Mouse (Mus musculus): ENCODE results near the gene Ssxb2. TPM values are rescaled to one million over a fixed set of nuclear protein-coding genes. Genes with fewer than 3 reads are reported as not detected.
"Not testable (repeated sequence)": the region's sequence is repeated elsewhere in the genome, so short reads cannot be mapped to it uniquely, and the experiment has no call there.

Gene Ssxb2
- polyA plus RNA-seq (2015; fragmentation: Nextera tagmentation; extraction: Ambion mirVana): not detected in 2 replicates

DNA sequence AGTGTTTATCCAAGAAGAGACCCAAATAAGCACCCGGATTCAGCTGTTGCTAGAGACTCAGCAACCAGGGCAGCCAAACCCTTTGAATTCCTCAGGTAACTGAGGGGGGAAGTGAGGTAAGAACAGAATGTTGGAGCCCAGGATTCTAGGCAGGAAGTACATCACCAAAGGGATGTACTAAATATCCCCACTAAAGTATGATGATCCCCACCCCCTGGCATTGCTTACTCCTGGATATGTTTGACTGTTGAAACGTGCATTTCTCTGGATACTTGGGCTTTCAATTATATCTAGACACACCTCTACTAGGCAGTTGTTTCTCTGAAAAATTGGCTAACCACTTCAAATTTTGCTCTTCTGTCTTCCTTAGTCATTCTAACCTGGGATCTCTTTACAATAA is at the start of gene Ssxb2:
Gene Ssxb2 (minus strand): TSS at position 101 of the 400 bp plus-strand sequence.
- not testable (repeated sequence) for H3K27ac ChIP-seq (replicated peaks); H3K4me2 ChIP-seq; H3K9ac ChIP-seq; H3K9me3 ChIP-seq; H3K36me3 ChIP-seq; H3K27me3 ChIP-seq; H3K4me3 ChIP-seq; ATAC-seq (ENCODE audit: low FRiP score, low read depth); H3K4me1 ChIP-seq (replicated peaks)
- 52% methylated on average over 2 of the region's 2 CpGs for WGBS

DNA sequence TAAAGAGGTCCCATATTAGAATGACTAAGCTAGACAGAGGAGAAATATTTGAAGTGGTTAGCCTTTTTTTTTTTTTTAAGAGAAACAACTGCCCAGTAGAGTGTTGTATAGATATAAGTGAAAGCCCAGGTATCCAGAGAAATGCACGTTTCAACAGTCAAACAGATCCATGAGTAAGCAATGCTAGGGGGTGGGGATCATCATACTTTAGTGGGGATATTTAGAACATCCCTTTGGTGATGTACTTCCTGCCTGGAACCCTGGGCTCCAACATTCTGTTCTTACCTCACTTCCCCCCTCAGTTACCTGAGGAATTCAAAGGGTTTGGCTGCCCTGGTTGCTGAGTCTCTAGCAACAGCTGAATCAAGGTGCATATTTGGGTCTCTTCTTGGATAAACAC is 48.5 kb downstream of the Ssxb2 start, which contains the start of gene Ssxb1:
Gene Ssxb1 (plus strand): TSS at position 301 of the 400 bp plus-strand sequence.
- H3K4me3 ChIP-seq; H3K4me1 ChIP-seq (replicated peaks); H3K27me3 ChIP-seq; H3K36me3 ChIP-seq; H3K4me2 ChIP-seq; ATAC-seq (ENCODE audit: low FRiP score, low read depth); H3K27ac ChIP-seq (replicated peaks); H3K9ac ChIP-seq; H3K9me3 ChIP-seq: not testable (repeated sequence)
- WGBS: 35% methylated on average over 1 of the region's 1 CpGs

Other genes starting within 250 kb of the Ssxb2 start
- 48.8 and 51.0 TPM in 2 replicates for gene Ftsj1, start 209.3 kb downstream of the Ssxb2 start, polyA plus RNA-seq (2015; fragmentation: Nextera tagmentation; extraction: Ambion mirVana)
- gene Slc38a5, start 190.6 kb downstream of the Ssxb2 start, polyA plus RNA-seq (2015; fragmentation: Nextera tagmentation; extraction: Ambion mirVana): 39.5 and 42.0 TPM in 2 replicates
- not detected in 2 replicates for gene Ssxb10, start 134.3 kb downstream of the Ssxb2 start, polyA plus RNA-seq (2015; fragmentation: Nextera tagmentation; extraction: Ambion mirVana)
- not detected in 2 replicates for gene Ssxb9, start 94.7 kb downstream of the Ssxb2 start, polyA plus RNA-seq (2015; fragmentation: Nextera tagmentation; extraction: Ambion mirVana)
- not detected in 2 replicates for gene Ssxb1, start 48.4 kb downstream of the Ssxb2 start, polyA plus RNA-seq (2015; fragmentation: Nextera tagmentation; extraction: Ambion mirVana)
- gene Gm14459, start 63.2 kb upstream of the Ssxb2 start, polyA plus RNA-seq (2015; fragmentation: Nextera tagmentation; extraction: Ambion mirVana): not detected in 2 replicates
- not detected in 2 replicates for gene Ssxb6, start 86.5 kb upstream of the Ssxb2 start, polyA plus RNA-seq (2015; fragmentation: Nextera tagmentation; extraction: Ambion mirVana)
- not detected in 2 replicates for gene Ssxb3, start 130.1 kb upstream of the Ssxb2 start, polyA plus RNA-seq (2015; fragmentation: Nextera tagmentation; extraction: Ambion mirVana)
- gene Ssxb8, start 229.1 kb upstream of the Ssxb2 start, polyA plus RNA-seq (2015; fragmentation: Nextera tagmentation; extraction: Ambion mirVana): not detected in 2 replicates